35 mouse cellular contexts compared by ENCODE assay signal in the genomic region with DNA sequence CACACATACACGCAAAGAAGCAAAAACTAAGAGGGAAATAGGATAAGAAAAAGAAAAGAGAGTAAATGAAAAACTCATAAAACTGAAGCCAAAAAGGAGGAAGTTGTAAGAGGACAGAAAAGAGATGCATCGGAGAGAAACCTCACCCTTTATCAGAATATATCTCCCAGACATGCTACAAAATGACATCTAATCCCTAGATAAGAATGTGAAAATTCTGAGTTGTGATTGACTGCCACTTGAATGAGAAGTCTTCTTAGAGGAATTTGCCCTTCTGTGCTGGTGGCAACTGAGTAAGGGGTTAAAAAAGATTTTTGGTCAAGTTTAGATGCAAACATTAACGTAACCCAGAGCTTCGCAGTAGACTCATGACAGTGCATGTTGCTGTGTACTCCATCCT.
"Had no signal": no experiment of that assay in that cellular context is flagged by ENCODE, and none has a peak within 500 bp of the region (broad histone marks: within the 10 kb centered on the region; RNA-seq: fewer than 3 reads in every experiment).

No protein-coding gene starts in this region.

- H3K9me3 ChIP-seq: heart, embryonic 10.5 days; heart, embryonic 12.5 days; heart, embryonic 13.5 days; heart, embryonic 15.5 days; hindbrain, embryonic 10.5 days; hindbrain, embryonic 12.5 days; hindbrain, embryonic 13.5 days; hindbrain, embryonic 15.5 days; intestine, embryonic 15.5 days; kidney, embryonic 15.5 days had no signal

- ATAC-seq: hindbrain, embryonic 16.5 days; hindbrain, postnatal 0 days; inflammation-experienced regulatory T-cells, adult 6 months; intestine, embryonic 15.5 days; intestine, embryonic 16.5 days; intestine, postnatal 0 days had no signal

- DNase-seq: heart, postnatal 10 days; heart, postnatal 14 days; heart, postnatal 36 days; heart, postnatal 4 days; kidney, adult 11 months; kidney, adult 18-20 months; kidney, adult 2 months; kidney, adult 8-10 months; kidney, adult 9 months; kidney, postnatal 10 days; kidney, postnatal 14 days; kidney, postnatal 25 days; kidney, postnatal 36 days; kidney, postnatal 4 days; layer of hippocampus, adult 9-11 months; layer of hippocampus, postnatal 36 days had no signal

- H3K4me2 ChIP-seq: heart, embryonic 11.5 days; heart, embryonic 12.5 days; heart, embryonic 13.5 days; heart, embryonic 15.5 days; hindbrain, embryonic 12.5 days; hindbrain, embryonic 13.5 days; hindbrain, embryonic 14.5 days; hindbrain, embryonic 15.5 days; intestine, embryonic 15.5 days; kidney, embryonic 15.5 days had no signal

- H3K4me1 ChIP-seq: heart, embryonic 15.5 days; hindbrain, embryonic 10.5 days; hindbrain, embryonic 12.5 days; hindbrain, embryonic 13.5 days; hindbrain, embryonic 15.5 days; intestine, embryonic 15.5 days; kidney, embryonic 15.5 days had no signal

- H3K27ac ChIP-seq: heart, embryonic 10.5 days; heart, embryonic 13.5 days; heart, embryonic 15.5 days; hindbrain, embryonic 10.5 days; hindbrain, embryonic 12.5 days; hindbrain, embryonic 13.5 days; hindbrain, embryonic 14.5 days; hindbrain, embryonic 15.5 days; hindbrain, postnatal 0 days; intestine, embryonic 15.5 days; kidney, embryonic 15.5 days; kidney, postnatal 0 days; layer of hippocampus, adult 2 months had no signal

- H3K27me3 ChIP-seq: heart, embryonic 12.5 days; heart, embryonic 13.5 days; heart, embryonic 15.5 days; hindbrain, embryonic 12.5 days; hindbrain, embryonic 13.5 days; hindbrain, embryonic 15.5 days; intestine, embryonic 15.5 days; kidney, embryonic 15.5 days had no signal

- H3K4me3 ChIP-seq: heart, embryonic 10.5 days; heart, embryonic 12.5 days; heart, embryonic 13.5 days; heart, embryonic 15.5 days; hindbrain, embryonic 10.5 days; hindbrain, embryonic 12.5 days; hindbrain, embryonic 13.5 days; hindbrain, embryonic 15.5 days; intestine, embryonic 15.5 days; kidney, embryonic 15.5 days; layer of hippocampus, adult 2 months had no signal

- H3K9ac ChIP-seq: heart, embryonic 12.5 days; heart, embryonic 13.5 days; heart, embryonic 15.5 days; hindbrain, embryonic 12.5 days; hindbrain, embryonic 13.5 days; hindbrain, embryonic 14.5 days; hindbrain, embryonic 15.5 days; intestine, embryonic 15.5 days; kidney, embryonic 15.5 days had no signal
